Mouse (Mus musculus) liver, embryonic 12.5 days (tissue): Measurements from ENCODE around the gene F7. TPM values are rescaled to one million over a fixed set of nuclear protein-coding genes. Genes with fewer than 3 reads are reported as not detected.

Source experiments
- ATAC-seq: fragments of 200-750 bp; cut with Nextera tagmentation; 2 replicates; pipeline ENCODE4 v1.8.0; 2017; ENCODE audit warnings: moderate number of reproducible peaks, mild to moderate bottlenecking, moderate library complexity
- H3K27ac ChIP-seq: fragments of 300-500 bp; sonication (generic); 2 replicates; pipeline ENCODE4 v1.5.1; 2016; ENCODE audit warnings: mild to moderate bottlenecking
- H3K27me3 ChIP-seq: fragments of 300-500 bp; sonication (generic); replicated peaks from 2 replicates; pipeline ENCODE4 v1.6.1; 2016; ENCODE audit warnings: mild to moderate bottlenecking, moderate library complexity
- H3K36me3 ChIP-seq: fragments of 300-500 bp; sonication (generic); 2 replicates; pipeline ENCODE4 v1.6.1; 2016; ENCODE audit warnings: mild to moderate bottlenecking, moderate library complexity
- H3K4me1 ChIP-seq: fragments of 300-500 bp; sonication (generic); 2 replicates; pipeline ENCODE4 v1.6.1; 2016
- H3K4me2 ChIP-seq: fragments of 300-500 bp; sonication (generic); 2 replicates; pipeline ENCODE4 v1.6.1; 2016; ENCODE audit warnings: mild to moderate bottlenecking, moderate library complexity
- H3K4me3 ChIP-seq: fragments of 300-500 bp; sonication (generic); 2 replicates; pipeline ENCODE4 v1.5.1; 2016; ENCODE audit warnings: mild to moderate bottlenecking, moderate library complexity
- H3K9ac ChIP-seq: fragments of 300-500 bp; sonication (generic); 2 replicates; pipeline ENCODE4 v1.6.1; 2016; ENCODE audit warnings: mild to moderate bottlenecking, moderate library complexity
- H3K9me3 ChIP-seq: fragments of 300-500 bp; sonication (generic); replicated peaks from 2 replicates; pipeline ENCODE4 v1.6.1; 2016; ENCODE audit warnings: mild to moderate bottlenecking, moderate library complexity
- WGBS: fragments of 180-500 bp; shearing (Covaris S2); methylation state at CpG from one replicate; pipeline ENCODE4 v1.1.7; 2016; ENCODE audit not compliant: insufficient replicate concordance; 5-methylcytosine and 5-hydroxymethylcytosine counted together
- polyA plus RNA-seq: library from polyadenylated mRNA; unstranded; fragments of >200 nt; fragmentation: Nextera tagmentation; extraction: Ambion mirVana; gene quantifications from 2 replicates; pipeline ENCODE4 v1.2.1, GENCODE M21; 2016

The F7 gene
- polyA plus RNA-seq, 1 experiment from 2014 or later = 5.2 TPM

DNA sequence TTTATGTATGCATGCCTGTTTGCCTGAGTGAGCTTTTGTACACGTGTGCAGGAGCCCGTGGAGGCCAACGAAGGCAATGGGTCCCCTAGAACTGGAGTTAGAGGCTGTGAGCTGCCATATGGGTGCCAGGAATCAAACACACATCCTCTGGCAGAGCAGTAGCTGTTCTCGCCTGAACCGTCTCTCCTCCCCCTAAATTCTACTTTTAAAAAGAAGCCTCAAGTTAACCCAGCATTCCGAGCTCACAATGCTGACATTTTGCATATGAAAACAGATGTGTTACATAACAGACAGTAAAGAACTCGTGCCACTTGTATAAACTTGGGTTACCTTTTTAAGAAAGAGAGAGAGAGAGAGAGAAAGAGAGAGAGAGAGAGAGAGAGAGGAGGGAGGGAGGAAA lies 51.7 kb downstream of the F7 start:
- no peaks in the 10 kb centered on the region for H3K4me1 ChIP-seq
- H3K27ac ChIP-seq = no peak overlapping the region
- H3K27me3 ChIP-seq = no peaks in the 10 kb centered on the region
- H3K9ac ChIP-seq = no peak overlapping the region
- ATAC-seq = no peak
- 84% methylated on average over 7 of the region's 7 CpGs for WGBS
- H3K4me2 ChIP-seq = no peak overlapping the region
- H3K36me3 ChIP-seq = peaks cover 95% of the 10 kb centered on the region
- H3K9me3 ChIP-seq = no peaks in the 10 kb centered on the region
- no peak overlapping the region for H3K4me3 ChIP-seq

Other genes with a start within 250 kb of the F7 start
- gene Mcf2l, start 152.2 kb upstream of the F7 start, polyA plus RNA-seq = 1.9 and 2.1 TPM in 2 replicates
- 57.0 and 62.6 TPM in 2 replicates for gene F10, start 11.3 kb downstream of the F7 start, polyA plus RNA-seq
- gene Proz, start 34.9 kb downstream of the F7 start, polyA plus RNA-seq = 14.6 and 15.1 TPM in 2 replicates
- gene Pcid2, start 79.4 kb downstream of the F7 start, polyA plus RNA-seq = 25.6 and 28.1 TPM in 2 replicates
- gene Cul4a, start 79.6 kb downstream of the F7 start, polyA plus RNA-seq = 97.6 and 98.2 TPM in 2 replicates
- 199 and 203 TPM in 2 replicates for gene Lamp1, start 133.1 kb downstream of the F7 start, polyA plus RNA-seq
- gene Grtp1, start 174.6 kb downstream of the F7 start, polyA plus RNA-seq = 13.8 and 14.0 TPM in 2 replicates
- not detected in 2 replicates for gene Adprhl1, start 228.1 kb downstream of the F7 start, polyA plus RNA-seq